Mouse (Mus musculus): ENCODE results near the gene Dpm3.

- TF ChIP-seq POLR2A (IDR thresholded peaks at IDR 0.05; ENCODE audit: low read depth, low read length) = no peak
- TF ChIP-seq CTCF (conservative IDR thresholded peaks at IDR 0.05; ENCODE audit: insufficient read depth, insufficient read length, low read depth, low read length) = peak; percentile 34
Measured at GRCm38 (mm10) chr3:89288503-89288928, 29.4 kb downstream of the Dpm3 start.

All from kidney, adult 2 months (tissue).